ENCODE assay signal across 7 mouse cellular contexts in the genomic region with DNA sequence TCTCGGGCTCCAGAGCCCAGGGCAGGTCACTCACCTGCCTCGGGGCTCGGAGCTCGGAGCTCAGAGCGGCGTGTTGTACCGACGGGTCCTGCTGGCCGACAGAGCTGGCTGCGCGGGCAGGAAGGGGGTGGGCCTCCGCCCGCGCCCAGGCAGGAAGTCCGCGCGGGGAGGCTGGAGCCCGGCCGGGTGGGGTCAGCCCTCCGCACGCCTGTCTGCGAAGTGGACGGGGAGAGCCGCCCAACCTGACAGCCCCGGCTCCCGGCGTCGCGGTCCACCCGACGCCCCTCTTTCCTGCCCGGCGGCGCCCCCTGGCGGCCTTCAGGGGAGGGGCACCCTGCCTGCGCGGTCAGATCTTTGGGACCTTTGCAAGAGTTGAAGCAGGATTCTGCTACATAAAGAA. TPM values are rescaled to one million over a fixed set of nuclear protein-coding genes. Genes with fewer than 3 reads are reported as not detected.
DNase-seq lines count a peak whose midpoint lies in the region; ATAC-seq and TF ChIP-seq lines count a peak whose summit lies in the region.

No protein-coding gene starts in this region.

- no peaks in the 10 kb centered on the region for H3K36me3 ChIP-seq in hindbrain, postnatal 0 days (ENCODE audit: insufficient read depth, low read length)
- no peaks in the 10 kb centered on the region for H3K36me3 ChIP-seq in limb, embryonic 13.5 days
- H3K36me3 ChIP-seq in midbrain, embryonic 14.5 days (ENCODE audit: control insufficient read depth, insufficient read depth, low read length): no peaks in the 10 kb centered on the region

- H3K4me3 ChIP-seq in brown adipose tissue, adult 24 weeks (ENCODE audit: insufficient read depth, low read depth, low read length): peak overlapping the region; percentile 75
- peak overlapping the region; percentile 26 for H3K4me3 ChIP-seq in hindbrain, postnatal 0 days (ENCODE audit: low read length)
- H3K4me3 ChIP-seq in limb, embryonic 13.5 days: peak overlapping the region; percentile 52
- peak overlapping the region; percentile 25 for H3K4me3 ChIP-seq in midbrain, embryonic 14.5 days (replicated peaks; ENCODE audit: low read depth, low read length)

- peak; percentile 65 for TF ChIP-seq CTCF in hindbrain, postnatal 0 days (IDR thresholded peaks at IDR 0.05; ENCODE audit: low read depth)

- H3K4me2 ChIP-seq in hindbrain, postnatal 0 days (ENCODE audit: low read depth, low read length): peak overlapping the region; percentile 42
- H3K4me2 ChIP-seq in limb, embryonic 13.5 days (replicated peaks): peak overlapping the region; percentile 70
- H3K4me2 ChIP-seq in midbrain, embryonic 14.5 days (ENCODE audit: low read length): peak overlapping the region; percentile 46

- DNase-seq in NIH3T3 (ENCODE audit: low read depth): peak; percentile 96
- peak; percentile 90 for DNase-seq in gastrocnemius, postnatal 10 days
- peak; percentile 65 for DNase-seq in hindbrain, postnatal 0 days (ENCODE audit: low spot score)
- peak; percentile 70 for DNase-seq in midbrain, embryonic 14.5 days
- peak; percentile 57 to 81 for DNase-seq in spleen, postnatal 10 days (ENCODE audit: low spot score in 2 of 2)

- H3K9ac ChIP-seq in hindbrain, postnatal 0 days (replicated peaks; ENCODE audit: low read length): 0 out of 2 replicates have a peak overlapping the region, but pooled peaks have one; percentile 9
- peak overlapping the region; percentile 65 for H3K9ac ChIP-seq in limb, embryonic 13.5 days
- H3K9ac ChIP-seq in midbrain, embryonic 14.5 days (replicated peaks; ENCODE audit: low read length): 0 out of 2 replicates have a peak overlapping the region, but pooled peaks have one; percentile 16

- H3K27me3 ChIP-seq in hindbrain, postnatal 0 days (ENCODE audit: insufficient read depth, low read length): peaks cover 4% of the 10 kb centered on the region; the same call in 1 of the 2 replicates
- H3K27me3 ChIP-seq in limb, embryonic 13.5 days: peaks cover 22% of the 10 kb centered on the region
- H3K27me3 ChIP-seq in midbrain, embryonic 14.5 days (ENCODE audit: control insufficient read depth, insufficient read depth, low read length): peaks cover 17% of the 10 kb centered on the region

- peak overlapping the region; percentile 88 for H3K27ac ChIP-seq in brown adipose tissue, adult 24 weeks (replicated peaks; ENCODE audit: low read depth, low read length)
- peak overlapping the region; percentile 52; the same call in 1 of the 2 replicates for H3K27ac ChIP-seq in hindbrain, postnatal 0 days
- H3K27ac ChIP-seq in limb, embryonic 13.5 days: peak overlapping the region; percentile 17; the same call in 1 of the 2 replicates
- H3K27ac ChIP-seq in midbrain, embryonic 14.5 days (replicated peaks; ENCODE audit: low read depth, low read length): no peak overlapping the region

- ATAC-seq in hindbrain, postnatal 0 days: peak; percentile 46
- ATAC-seq in limb, embryonic 13.5 days (ENCODE audit: low FRiP score, low read depth): peak; percentile 49
- ATAC-seq in midbrain, embryonic 14.5 days (ENCODE audit: low FRiP score, low TSS enrichment): no peak

- no peaks in the 10 kb centered on the region for H3K9me3 ChIP-seq in hindbrain, postnatal 0 days (ENCODE audit: low read length)
- no peaks in the 10 kb centered on the region for H3K9me3 ChIP-seq in limb, embryonic 13.5 days
- no peaks in the 10 kb centered on the region for H3K9me3 ChIP-seq in midbrain, embryonic 14.5 days (ENCODE audit: control insufficient read depth, low read length)

- peaks cover 5% of the 10 kb centered on the region; the same call in 1 of the 2 replicates for H3K4me1 ChIP-seq in brown adipose tissue, adult 24 weeks (ENCODE audit: control insufficient read depth, insufficient read depth, insufficient read length, low read length)
- H3K4me1 ChIP-seq in hindbrain, postnatal 0 days (ENCODE audit: insufficient read depth, low read length): no peaks in the 10 kb centered on the region; the same call in 1 of the 2 replicates
- peaks cover 45% of the 10 kb centered on the region for H3K4me1 ChIP-seq in limb, embryonic 13.5 days
- no peaks in the 10 kb centered on the region for H3K4me1 ChIP-seq in midbrain, embryonic 14.5 days (ENCODE audit: control insufficient read depth, insufficient read depth, low read length)

- WGBS in hindbrain, postnatal 0 days: 2% methylated on average over 36 of the region's 37 CpGs
- WGBS in limb, embryonic 13.5 days: under 1% methylated on average over 37 of the region's 37 CpGs
- WGBS in midbrain, embryonic 14.5 days: 3% methylated on average over 37 of the region's 37 CpGs

RNA-seq across cellular contexts. Expression of gene Lrrc71, which starts 20.4 kb away (rescaled TPM):
- polyA plus RNA-seq in brown adipose tissue, adult 24 weeks (2012; ENCODE audit: insufficient read depth, insufficient read length, missing spikeins): 0.38 TPM in 1 of 2 replicates, not detected in the other
- total RNA-seq in gastrocnemius, postnatal 10 days (2021): under 1 TPM in 1 of 2 experiments, not detected in 1; 0.11 TPM
- 0.40 and 4.4 TPM in 2 replicates for total RNA-seq in hindbrain, postnatal 0 days (2014; rRNA removed)
- 0.77 and 1.2 TPM in 2 replicates for polyA plus RNA-seq in hindbrain, postnatal 0 days (2015; fragmentation: Nextera tagmentation; extraction: Ambion mirVana)
- polyA plus RNA-seq in limb, embryonic 13.5 days (2015; fragmentation: Nextera tagmentation; extraction: Ambion mirVana): 0.36 and 0.61 TPM in 2 replicates
- polyA plus RNA-seq in midbrain, embryonic 14.5 days (2014; fragmentation: Nextera tagmentation; extraction: Ambion mirVana): 0.49 and 0.50 TPM in 2 replicates

RNA-seq across cellular contexts. Expression of gene Ntrk1, which starts 26.1 kb away (rescaled TPM):
- polyA plus RNA-seq in brown adipose tissue, adult 24 weeks (2012; ENCODE audit: insufficient read depth, insufficient read length, missing spikeins): not detected in 2 replicates
- total RNA-seq in gastrocnemius, postnatal 10 days (2021): under 1 TPM; 0.09 TPM
- 3.2 and 4.8 TPM in 2 replicates for total RNA-seq in hindbrain, postnatal 0 days (2014; rRNA removed)
- polyA plus RNA-seq in hindbrain, postnatal 0 days (2015; fragmentation: Nextera tagmentation; extraction: Ambion mirVana): 5.2 and 5.4 TPM in 2 replicates
- 2.6 and 2.7 TPM in 2 replicates for polyA plus RNA-seq in limb, embryonic 13.5 days (2015; fragmentation: Nextera tagmentation; extraction: Ambion mirVana)
- polyA plus RNA-seq in midbrain, embryonic 14.5 days (2014; fragmentation: Nextera tagmentation; extraction: Ambion mirVana): 1.2 and 1.7 TPM in 2 replicates

RNA-seq across cellular contexts. Expression of gene Insrr, which starts 27.9 kb away (rescaled TPM):
- polyA plus RNA-seq in brown adipose tissue, adult 24 weeks (2012; ENCODE audit: insufficient read depth, insufficient read length, missing spikeins): not detected in 2 replicates
- under 1 TPM; 0.19 to 0.56 TPM for total RNA-seq in gastrocnemius, postnatal 10 days (2021)
- 0.78 and 0.90 TPM in 2 replicates for total RNA-seq in hindbrain, postnatal 0 days (2014; rRNA removed)
- polyA plus RNA-seq in hindbrain, postnatal 0 days (2015; fragmentation: Nextera tagmentation; extraction: Ambion mirVana): 0.33 and 0.44 TPM in 2 replicates
- 0.27 and 0.51 TPM in 2 replicates for polyA plus RNA-seq in limb, embryonic 13.5 days (2015; fragmentation: Nextera tagmentation; extraction: Ambion mirVana)
- polyA plus RNA-seq in midbrain, embryonic 14.5 days (2014; fragmentation: Nextera tagmentation; extraction: Ambion mirVana): 0.13 and 0.97 TPM in 2 replicates

RNA-seq across cellular contexts. Expression of gene Pear1, which starts 55.3 kb away (rescaled TPM):
- polyA plus RNA-seq in brown adipose tissue, adult 24 weeks (2012; ENCODE audit: insufficient read depth, insufficient read length, missing spikeins): 2.7 and 4.0 TPM in 2 replicates
- total RNA-seq in gastrocnemius, postnatal 10 days (2021): 10 to 100 TPM; 19.6 to 19.7 TPM
- total RNA-seq in hindbrain, postnatal 0 days (2014; rRNA removed): 19.4 and 22.7 TPM in 2 replicates
- 6.4 and 7.4 TPM in 2 replicates for polyA plus RNA-seq in hindbrain, postnatal 0 days (2015; fragmentation: Nextera tagmentation; extraction: Ambion mirVana)
- 18.2 and 20.4 TPM in 2 replicates for polyA plus RNA-seq in limb, embryonic 13.5 days (2015; fragmentation: Nextera tagmentation; extraction: Ambion mirVana)
- 2.2 and 6.9 TPM in 2 replicates for polyA plus RNA-seq in midbrain, embryonic 14.5 days (2014; fragmentation: Nextera tagmentation; extraction: Ambion mirVana)

Comparison
In these comparisons a context has a peak if more than half of its experiments do, and no peak if none do; other contexts are left out.
1. H3K4me3 ChIP-seq: peak in every context shown above with its lines; median percentile 75 in brown adipose tissue, adult 24 weeks; 52 in limb, embryonic 13.5 days; 26 in hindbrain, postnatal 0 days; 25 in midbrain, embryonic 14.5 days.
2. H3K9ac ChIP-seq: peak in every context shown above with its lines; median percentile 65 in limb, embryonic 13.5 days; 16 in midbrain, embryonic 14.5 days; 9 in hindbrain, postnatal 0 days.